ENCODE assay signal across 11 mouse cellular contexts in genomic region chr13:51411243-51411642, GRCm38 (mm10). TPM values are rescaled to one million over a fixed set of nuclear protein-coding genes. Genes with fewer than 3 reads are reported as not detected.
A peak's percentile ranks its signal among the peaks of the same experiment; 100 is the strongest.
DNase-seq lines count a peak whose midpoint lies in the region; ATAC-seq and TF ChIP-seq lines count a peak whose summit lies in the region.
"Had no signal": no experiment of that assay in that cellular context is flagged by ENCODE, and none has a peak within 500 bp of the region (broad histone marks: within the 10 kb centered on the region; RNA-seq: fewer than 3 reads in every experiment).

No protein-coding gene starts in this region.

- no peaks in the 10 kb centered on the region for H3K9me3 ChIP-seq in heart, embryonic 15.5 days (replicated peaks)
- H3K9me3 ChIP-seq in intestine, embryonic 15.5 days = no peaks in the 10 kb centered on the region

- H3K27me3 ChIP-seq in heart, embryonic 15.5 days = peaks cover 12% of the 10 kb centered on the region
- no peaks in the 10 kb centered on the region for H3K27me3 ChIP-seq in testis, adult 2 months (ENCODE audit: control insufficient read depth, insufficient read depth, low read length)
- H3K27me3 ChIP-seq in intestine, embryonic 15.5 days (replicated peaks) = no peaks in the 10 kb centered on the region

- no peak for TF ChIP-seq CTCF in testis, adult 2 months (IDR thresholded peaks at IDR 0.05; ENCODE audit: control insufficient read depth, insufficient read depth, insufficient replicate concordance, low read depth, low read length)

- DNase-seq in heart, adult 8-10 months (ENCODE audit: low spot score) = no peak
- no peak for DNase-seq in testis, postnatal 10 days (ENCODE audit: low spot score)
- DNase-seq in testis, postnatal 14 days (ENCODE audit: low spot score) = peak; percentile 42
- no peak for DNase-seq in thymus, postnatal 36 days
- DNase-seq: adrenal gland, postnatal 36 days; gastrocnemius, postnatal 36 days; right cerebral cortex, postnatal 25 days had no signal

- ATAC-seq in heart, embryonic 15.5 days (replicated peaks; ENCODE audit: insufficient number of reproducible peaks, insufficient read depth, low FRiP score, low read depth) = no peak
- no peak for ATAC-seq in intestine, embryonic 15.5 days
- no peak for ATAC-seq in granulocyte monocyte progenitor cell, adult 5-6 weeks (replicated peaks; ENCODE audit: poor library complexity, severe bottlenecking)

- H3K27ac ChIP-seq in heart, embryonic 15.5 days = peak overlapping the region; percentile 50
- peak overlapping the region; percentile 36; the same call in 1 of the 2 replicates for H3K27ac ChIP-seq in testis, adult 2 months (ENCODE audit: control insufficient read depth, insufficient read depth, low read depth, low read length)
- H3K27ac ChIP-seq in intestine, embryonic 15.5 days = peak overlapping the region; percentile 69

- WGBS in heart, embryonic 15.5 days = 53% methylated on average over 9 of the region's 9 CpGs
- WGBS in intestine, embryonic 15.5 days = 37% methylated on average over 9 of the region's 9 CpGs

- peaks cover 13% of the 10 kb centered on the region; the same call in 1 of the 2 replicates for H3K36me3 ChIP-seq in heart, embryonic 15.5 days
- H3K36me3 ChIP-seq in testis, adult 2 months (ENCODE audit: control insufficient read depth, insufficient read depth, low read length) = no peaks in the 10 kb centered on the region
- H3K36me3 ChIP-seq in intestine, embryonic 15.5 days = peaks cover 11% of the 10 kb centered on the region

- TF ChIP-seq POLR2A in testis, adult 2 months (IDR thresholded peaks at IDR 0.05; ENCODE audit: control insufficient read depth, low read depth, low read length) = no peak

- peak overlapping the region; percentile 86 for H3K4me2 ChIP-seq in heart, embryonic 15.5 days
- peak overlapping the region; percentile 73 for H3K4me2 ChIP-seq in intestine, embryonic 15.5 days (replicated peaks)

- peaks cover 29% of the 10 kb centered on the region for H3K4me1 ChIP-seq in heart, embryonic 15.5 days (replicated peaks)
- H3K4me1 ChIP-seq in testis, adult 2 months (ENCODE audit: control insufficient read depth, insufficient read depth, low read length) = peaks cover 5% of the 10 kb centered on the region; the same call in 1 of the 2 replicates
- H3K4me1 ChIP-seq in intestine, embryonic 15.5 days (replicated peaks) = peaks cover 13% of the 10 kb centered on the region

- peak overlapping the region; percentile 66 for H3K4me3 ChIP-seq in heart, embryonic 15.5 days
- H3K4me3 ChIP-seq in testis, adult 2 months (ENCODE audit: control insufficient read depth, low read depth, low read length) = no peak overlapping the region
- peak overlapping the region; percentile 54 for H3K4me3 ChIP-seq in intestine, embryonic 15.5 days (replicated peaks)

- peak overlapping the region; percentile 38; the same call in 1 of the 2 replicates for H3K9ac ChIP-seq in heart, embryonic 15.5 days
- H3K9ac ChIP-seq in intestine, embryonic 15.5 days = peak overlapping the region; percentile 42

RNA-seq across cellular contexts. Expression of gene S1pr3, which starts 2.8 kb away (rescaled TPM):
- 18.8 and 33.9 TPM in 2 replicates for polyA plus RNA-seq in heart, embryonic 15.5 days (2015; fragmentation: Nextera tagmentation; extraction: Ambion mirVana)
- total RNA-seq in heart, adult 8-10 months (2022) = 10 to 100 TPM in 3 of 4 experiments, 1 to 10 TPM in 1; 8.1 to 12.6 (median 10.9) TPM
- 3.1 TPM in 2 replicates for polyA plus RNA-seq in testis, adult 2 months (2012; rRNA removed)
- polyA plus RNA-seq in intestine, embryonic 15.5 days (2015; fragmentation: Nextera tagmentation; extraction: Ambion mirVana) = 42.3 and 46.6 TPM in 2 replicates
- 16.4 and 18.7 TPM in 2 replicates for total RNA-seq in granulocyte monocyte progenitor cell, adult 5-6 weeks (2014; fragmentation: Nextera tagmentation)
- total RNA-seq in granulocyte monocyte progenitor cell, adult 5-6 weeks (2017) = 8.9 and 9.8 TPM in 2 replicates
